Mouse (Mus musculus) CH12.LX (cell line): Measurements from ENCODE around the gene Macrod2. TPM values are rescaled to one million over a fixed set of nuclear protein-coding genes. Genes with fewer than 3 reads are reported as not detected.

Source experiments
- DNase-seq: peaks from one replicate; pipeline ENCODE4 v3.0.0-alpha.2; 2013; ENCODE audit errors: extremely low read depth
- H3K27ac ChIP-seq: 2 replicates; pipeline ENCODE4 v1.5.1; 2012; ENCODE audit warnings: low read depth, mild to moderate bottlenecking, control low read depth, moderate library complexity; ENCODE audit not compliant: insufficient read depth
- H3K27me3 ChIP-seq: replicated peaks from 2 replicates; pipeline ENCODE3; 2012; ENCODE audit warnings: inconsistent platforms
- H3K36me3 ChIP-seq, 2 experiments: replicated peaks in 1 of 2; 2 replicates each; pipeline versions ENCODE3 to v1.6.1; 2012; ENCODE audit warnings: inconsistent platforms in 1 of 2, low read length in 1 of 2, mild to moderate bottlenecking in 1 of 2, mixed read lengths in 1 of 2, moderate library complexity in 1 of 2; ENCODE audit not compliant: control insufficient read depth in 1 of 2, insufficient read depth in 1 of 2
- H3K4me1 ChIP-seq, 2 experiments: 2 replicates each; pipeline ENCODE4 v1.6.1; 2012; ENCODE audit warnings: inconsistent platforms in 1 of 2, moderate library complexity in 1 of 2; ENCODE audit not compliant: insufficient read depth in 2 of 2, control insufficient read depth in 1 of 2
- H3K4me2 ChIP-seq: 2 replicates; pipeline ENCODE4 v1.6.1; 2012; ENCODE audit warnings: low read depth, mild to moderate bottlenecking, control low read depth; ENCODE audit not compliant: poor library complexity, insufficient read depth, severe bottlenecking
- H3K4me3 ChIP-seq, 3 experiments: fragments of 150-350 bp in 1 of 3; sonication (generic) in 1 of 3; replicated peaks in 1 of 3; 2 replicates each; pipeline versions ENCODE3 to v1.5.1; 2011 to 2012; ENCODE audit warnings: low read depth in 2 of 3, low read length in 2 of 3, mild to moderate bottlenecking in 2 of 3, moderate library complexity in 2 of 3, control low read depth in 1 of 3, improper control_type of control experiment in 1 of 3, inconsistent platforms in 1 of 3, mixed read lengths in 1 of 3; ENCODE audit not compliant: poor library complexity in 1 of 3
- H3K79me2 ChIP-seq: replicated peaks from 2 replicates; pipeline ENCODE4 v1.6.1; 2012; ENCODE audit warnings: mild to moderate bottlenecking, moderate library complexity; ENCODE audit not compliant: control insufficient read depth, poor library complexity, insufficient read depth, severe bottlenecking; ENCODE audit errors: extremely low read depth
- H3K9ac ChIP-seq: 2 replicates; pipeline ENCODE4 v1.6.1; 2012; ENCODE audit warnings: low read depth, mild to moderate bottlenecking, control low read depth, moderate library complexity; ENCODE audit not compliant: insufficient read depth
- H3K9me3 ChIP-seq: replicated peaks from 2 replicates; pipeline ENCODE3; 2012; ENCODE audit warnings: low read length, inconsistent platforms, mixed read lengths
- BHLHE40 ChIP-seq: IDR thresholded peaks from 2 replicates; pipeline ENCODE4 v1.6.1; 2011; ENCODE audit warnings: mild to moderate bottlenecking, low read depth, low read length, improper control_type of control experiment
- CHD1 ChIP-seq: IDR thresholded peaks from 2 replicates; pipeline ENCODE4 v1.6.1; 2012; ENCODE audit warnings: low read depth, low read length, improper control_type of control experiment, inconsistent platforms
- CHD2 ChIP-seq: IDR thresholded peaks from 2 replicates; pipeline ENCODE4 v1.6.1; 2011; ENCODE audit warnings: low read length, improper control_type of control experiment
- CTCF ChIP-seq, 2 experiments: IDR thresholded peaks in 1 of 2; conservative IDR thresholded peaks in 1 of 2; 2 replicates each; pipeline ENCODE4 v1.5.1; 2011 to 2012; ENCODE audit warnings: low read depth in 2 of 2, low read length in 2 of 2, improper control_type of control experiment in 1 of 2, inconsistent platforms in 1 of 2, mild to moderate bottlenecking in 1 of 2, moderate library complexity in 1 of 2
- E2F4 ChIP-seq: IDR thresholded peaks from 2 replicates; pipeline ENCODE4 v1.6.1; 2011; ENCODE audit warnings: low read depth, low read length, improper control_type of control experiment; ENCODE audit not compliant: insufficient replicate concordance
- ELF1 ChIP-seq: IDR thresholded peaks from 2 replicates; pipeline ENCODE4 v1.6.1; 2014; ENCODE audit warnings: low read depth, mild to moderate bottlenecking, inconsistent platforms, low read length, improper control_type of control experiment
- EP300 ChIP-seq: IDR thresholded peaks from 2 replicates; pipeline ENCODE4 v1.6.1; 2011; ENCODE audit warnings: low read length, improper control_type of control experiment
- IRF4 ChIP-seq: IDR thresholded peaks from 2 replicates; pipeline ENCODE4 v1.6.1; 2014; ENCODE audit warnings: low read depth, mild to moderate bottlenecking, inconsistent platforms, low read length, improper control_type of control experiment
- JUND ChIP-seq: conservative IDR thresholded peaks from 2 replicates; pipeline ENCODE4 v1.6.1; 2011; ENCODE audit warnings: low read depth, low read length, improper control_type of control experiment
- MAFK ChIP-seq: IDR thresholded peaks from 2 replicates; pipeline ENCODE4 v1.6.1; 2011; ENCODE audit warnings: low read length, improper control_type of control experiment; ENCODE audit not compliant: insufficient replicate concordance
- MXI1 ChIP-seq: IDR thresholded peaks from 2 replicates; pipeline ENCODE4 v1.6.1; 2011; ENCODE audit warnings: mild to moderate bottlenecking, low read depth, low read length, improper control_type of control experiment
- MYC ChIP-seq: IDR thresholded peaks from 2 replicates; pipeline ENCODE4 v1.6.1; 2011; ENCODE audit warnings: low read depth, mild to moderate bottlenecking, improper control_type of control experiment, low read length
- PAX5 ChIP-seq: IDR thresholded peaks from 2 replicates; pipeline ENCODE4 v1.6.1; 2012; ENCODE audit warnings: low read length, inconsistent platforms, mixed read lengths
- POLR2A ChIP-seq: IDR thresholded peaks from 2 replicates; pipeline ENCODE4 v1.6.1; 2011; ENCODE audit warnings: low read depth, mild to moderate bottlenecking, improper control_type of control experiment, low read length
- SIN3A ChIP-seq: IDR thresholded peaks from 2 replicates; pipeline ENCODE4 v1.6.1; 2012; ENCODE audit warnings: low read length, improper control_type of control experiment, inconsistent platforms
- TBP ChIP-seq: conservative IDR thresholded peaks from 2 replicates; pipeline ENCODE4 v1.6.1; 2011; ENCODE audit warnings: low read depth, low read length, improper control_type of control experiment
- TCF12 ChIP-seq: IDR thresholded peaks from 2 replicates; pipeline ENCODE4 v1.6.1; 2014; ENCODE audit warnings: low read depth, mild to moderate bottlenecking, inconsistent platforms, low read length, improper control_type of control experiment
- USF1 ChIP-seq: IDR thresholded peaks from 2 replicates; pipeline ENCODE4 v1.6.1; 2014; ENCODE audit warnings: low read depth, mild to moderate bottlenecking, inconsistent platforms, low read length, improper control_type of control experiment
- ZMIZ1 ChIP-seq: IDR thresholded peaks from 2 replicates; pipeline ENCODE4 v1.6.1; 2012; ENCODE audit warnings: low read depth, mild to moderate bottlenecking, inconsistent platforms, low read length, improper control_type of control experiment
- ZNF384 ChIP-seq: IDR thresholded peaks from 2 replicates; pipeline ENCODE4 v1.6.1; 2012; ENCODE audit warnings: low read depth, low read length, improper control_type of control experiment, inconsistent platforms
- dilution Hi-C: fragments of 300-500 bp; cut with MboI; formaldehyde crosslinking; loops from 2 replicates; pipeline ENCODE4 v1.14.3; 2020; ENCODE audit warnings: low sequenced_read_pairs; ENCODE audit not compliant: extremely low pct_unique_long_range_greater_than_20kb, extremely low pct_ligation_motif_present
- in situ Hi-C: fragments of 300-500 bp; cut with MboI; formaldehyde crosslinking; loops from 3 replicates; pipeline ENCODE4 v1.14.3; 2019; ENCODE audit warnings: low sequenced_read_pairs, low pct_ligation_motif_present, low pct_unique_long_range_greater_than_20kb, mixed read lengths
- polyA plus RNA-seq: library from polyadenylated mRNA; unstranded; fragments of >175 nt; gene quantifications from 2 replicates; pipeline ENCODE4 v1.2.1, GENCODE M21; 2012; ENCODE audit warnings: low read depth; ENCODE audit not compliant: insufficient read length
- total RNA-seq, 2 experiments: library from RNA; depleted of rRNA; stranded (reverse); fragments of 300-350 nt in 1 of 2; fragments of >200 nt in 1 of 2; gene quantifications; 2 replicates each; pipeline ENCODE4 v1.2.3; 2012 to 2014

The Macrod2 gene
- total and polyA plus RNA-seq, 3 experiments = not detected

- Histone ChIP-seq H3K4me3 (no peak overlapping the region), H3K4me1 (no peaks in the 10 kb centered on the region), H3K4me2 (no peak overlapping the region), H3K9ac (no peak overlapping the region), H3K9me3 (peaks cover 27% of the 10 kb centered on the region), H3K27ac (no peak overlapping the region), H3K79me2 (no peaks in the 10 kb centered on the region), H3K36me3 (no peaks in the 10 kb centered on the region), H3K27me3 (no peaks in the 10 kb centered on the region)
- TF ChIP-seq BHLHE40 = no peak
- no peak for TF ChIP-seq IRF4
- TF ChIP-seq JUND = no peak
- no peak for TF ChIP-seq USF1
- no peak for TF ChIP-seq POLR2A
- TF ChIP-seq MXI1 = no peak
- no peak for TF ChIP-seq E2F4
- no peak for TF ChIP-seq TCF12
- no peak for TF ChIP-seq CTCF (conservative IDR thresholded peaks at IDR 0.05 in 1 of 2, IDR thresholded peaks at IDR 0.05 in 1 of 2; ENCODE audit: low read depth in 2 of 2, low read length in 2 of 2)
- no peak for TF ChIP-seq TBP
- TF ChIP-seq MAFK = no peak
- TF ChIP-seq PAX5 = no peak
- no peak for TF ChIP-seq ZMIZ1
- no peak for TF ChIP-seq CHD2
- dilution Hi-C loops (no loop called here), in situ Hi-C loops (no loop called here)
- no peak for DNase-seq
Measured at GRCm38 (mm10) chr2:141955197-141955596, 1560.1 kb downstream of the Macrod2 start.

- in situ Hi-C loops = no loop called here
Measured at GRCm38 (mm10) chr2:141962868-141963267, 1567.8 kb downstream of the Macrod2 start.

More at GRCm38 (mm10) chr2:141962868-141963267, 1567.8 kb downstream of the Macrod2 start:
- DNase-seq = no peak
- Histone ChIP-seq H3K27me3 (no peaks in the 10 kb centered on the region), H3K4me2 (no peak overlapping the region), H3K36me3 (no peaks in the 10 kb centered on the region), H3K27ac (no peak overlapping the region), H3K9me3 (peaks cover 12% of the 10 kb centered on the region), H3K79me2 (no peaks in the 10 kb centered on the region), H3K4me3 (no peak overlapping the region), H3K9ac (no peak overlapping the region), H3K4me1 (no peaks in the 10 kb centered on the region)
- dilution Hi-C loops = no loop called here
- TF ChIP-seq USF1 = no peak
- no peak for TF ChIP-seq MYC
- no peak for TF ChIP-seq EP300
- no peak for TF ChIP-seq ZNF384
- no peak for TF ChIP-seq CHD1
- no peak for TF ChIP-seq CTCF (conservative IDR thresholded peaks at IDR 0.05 in 1 of 2, IDR thresholded peaks at IDR 0.05 in 1 of 2; ENCODE audit: low read depth in 2 of 2, low read length in 2 of 2)
- no peak for TF ChIP-seq TCF12
- TF ChIP-seq ELF1 = no peak
- no peak for TF ChIP-seq SIN3A
